8 mouse cellular contexts compared by ENCODE assay signal in genomic region chr6:54326671-54327625, GRCm38 (mm10). TPM values are rescaled to one million over a fixed set of nuclear protein-coding genes. Genes with fewer than 3 reads are reported as not detected.
DNase-seq lines count a peak whose midpoint lies in the region; ATAC-seq lines count a peak whose summit lies in the region.

No protein-coding gene starts in this region.

- H3K27me3 ChIP-seq in hindbrain, embryonic 12.5 days = peaks cover 64% of the 10 kb centered on the region
- peaks cover 40% of the 10 kb centered on the region for H3K27me3 ChIP-seq in lung, embryonic 15.5 days

- under 1% methylated on average over 53 of the region's 53 CpGs for WGBS in hindbrain, embryonic 12.5 days
- WGBS in lung, embryonic 15.5 days = under 1% methylated on average over 53 of the region's 53 CpGs

- H3K36me3 ChIP-seq in hindbrain, embryonic 12.5 days = no peaks in the 10 kb centered on the region
- H3K36me3 ChIP-seq in lung, embryonic 15.5 days = no peaks in the 10 kb centered on the region

- H3K9me3 ChIP-seq in hindbrain, embryonic 12.5 days (replicated peaks) = no peaks in the 10 kb centered on the region
- H3K9me3 ChIP-seq in lung, embryonic 15.5 days = no peaks in the 10 kb centered on the region

- H3K9ac ChIP-seq in hindbrain, embryonic 12.5 days = peak overlapping the region; percentile 54; the same call in 1 of the 2 replicates
- H3K9ac ChIP-seq in lung, embryonic 15.5 days = peak overlapping the region; percentile 34

- DNase-seq in WW6 (ENCODE audit: low read depth, low spot score) (peak; percentile 56), adipocyte (ENCODE audit: low spot score) (no peak)
- peak; percentile 56 for DNase-seq in cerebellum, adult 8-10 months
- peak; percentile 29 to 52 for DNase-seq in layer of hippocampus, postnatal 14 days (ENCODE audit: low spot score in 2 of 2)
- peak; percentile 33 for DNase-seq in ovary, postnatal 14 days (ENCODE audit: low spot score)

- peaks cover 13% of the 10 kb centered on the region for H3K4me1 ChIP-seq in hindbrain, embryonic 12.5 days
- peaks cover 23% of the 10 kb centered on the region for H3K4me1 ChIP-seq in lung, embryonic 15.5 days

- no peak overlapping the region for H3K27ac ChIP-seq in hindbrain, embryonic 12.5 days
- peak overlapping the region; percentile 37; the same call in 1 of the 2 replicates for H3K27ac ChIP-seq in lung, embryonic 15.5 days

- ATAC-seq in frontal cortex, adult (ENCODE audit: low TSS enrichment) = peak; percentile 93
- peak; percentile 73 for ATAC-seq in hindbrain, embryonic 12.5 days (ENCODE audit: low FRiP score)
- ATAC-seq in lung, embryonic 15.5 days (ENCODE audit: borderline replicate concordance, extremely low read depth, low FRiP score, low TSS enrichment) = peak; percentile 69

- peak overlapping the region; percentile 95 for H3K4me2 ChIP-seq in hindbrain, embryonic 12.5 days (replicated peaks)
- H3K4me2 ChIP-seq in lung, embryonic 15.5 days = peak overlapping the region; percentile 99

- H3K4me3 ChIP-seq in hindbrain, embryonic 12.5 days = peak overlapping the region; percentile 46
- peak overlapping the region; percentile 52 for H3K4me3 ChIP-seq in lung, embryonic 15.5 days

RNA-seq across cellular contexts. Expression of gene Prr15, which starts 1.3 kb away (rescaled TPM):
- 1.0 and 1.7 TPM in 2 replicates for polyA plus RNA-seq in hindbrain, embryonic 12.5 days (2016; fragmentation: Nextera tagmentation; extraction: Ambion mirVana)
- under 1 TPM; 0.62 to 0.99 TPM for total RNA-seq in layer of hippocampus, postnatal 14 days (2021)
- 3.7 and 3.9 TPM in 2 replicates for polyA plus RNA-seq in lung, embryonic 15.5 days (2015; fragmentation: Nextera tagmentation; extraction: Ambion mirVana)
